Comparison of ENCODE assay signal across 7 mouse cellular contexts in genomic region chr1:135548750-135549149, GRCm38 (mm10). TPM values are rescaled to one million over a fixed set of nuclear protein-coding genes. Genes with fewer than 3 reads are reported as not detected.
DNase-seq lines count a peak whose midpoint lies in the region; ATAC-seq and TF ChIP-seq lines count a peak whose summit lies in the region.

No protein-coding gene starts in this region.

- 25% methylated on average over 9 of the region's 9 CpGs for WGBS in hindbrain, postnatal 0 days
- 50% methylated on average over 9 of the region's 9 CpGs for WGBS in limb, embryonic 15.5 days
- 49% methylated on average over 9 of the region's 9 CpGs for WGBS in stomach, embryonic 16.5 days

- peak; percentile 32 for TF ChIP-seq CTCF in hindbrain, postnatal 0 days (IDR thresholded peaks at IDR 0.05; ENCODE audit: low read depth)

- H3K36me3 ChIP-seq in hindbrain, postnatal 0 days (ENCODE audit: insufficient read depth, low read length): no peaks in the 10 kb centered on the region
- H3K36me3 ChIP-seq in limb, embryonic 15.5 days: no peaks in the 10 kb centered on the region
- no peaks in the 10 kb centered on the region for H3K36me3 ChIP-seq in stomach, embryonic 16.5 days (ENCODE audit: control insufficient read depth, insufficient read depth, low read length)

- peaks cover 33% of the 10 kb centered on the region for H3K4me1 ChIP-seq in hindbrain, postnatal 0 days (ENCODE audit: insufficient read depth, low read length)
- H3K4me1 ChIP-seq in limb, embryonic 15.5 days: peaks cover 37% of the 10 kb centered on the region
- H3K4me1 ChIP-seq in stomach, embryonic 16.5 days (ENCODE audit: control insufficient read depth, insufficient read depth, low read length): peaks cover 15% of the 10 kb centered on the region; the same call in 1 of the 2 replicates

- peak; percentile 47 to 56 for DNase-seq in adrenal gland, adult 18-20 months (ENCODE audit: low spot score in 2 of 2)
- peak; percentile 16 for DNase-seq in cerebellum, adult 11 months
- peak; percentile 85 for DNase-seq in gastrocnemius, postnatal 25 days
- peak; percentile 82 for DNase-seq in hindbrain, postnatal 0 days (ENCODE audit: low spot score)
- DNase-seq in frontal cortex, postnatal 14 days (ENCODE audit: low spot score in 2 of 2): no peak

- H3K4me2 ChIP-seq in hindbrain, postnatal 0 days (ENCODE audit: low read depth, low read length): no peak overlapping the region
- no peak overlapping the region for H3K4me2 ChIP-seq in limb, embryonic 15.5 days
- no peak overlapping the region for H3K4me2 ChIP-seq in stomach, embryonic 16.5 days (ENCODE audit: low read depth, low read length)

- H3K27me3 ChIP-seq in hindbrain, postnatal 0 days (ENCODE audit: insufficient read depth, low read length): no peaks in the 10 kb centered on the region
- no peaks in the 10 kb centered on the region for H3K27me3 ChIP-seq in limb, embryonic 15.5 days
- no peaks in the 10 kb centered on the region for H3K27me3 ChIP-seq in stomach, embryonic 16.5 days (ENCODE audit: control insufficient read depth, insufficient read depth, low read length)

- no peaks in the 10 kb centered on the region for H3K9me3 ChIP-seq in hindbrain, postnatal 0 days (ENCODE audit: low read length)
- no peaks in the 10 kb centered on the region for H3K9me3 ChIP-seq in limb, embryonic 15.5 days
- no peaks in the 10 kb centered on the region for H3K9me3 ChIP-seq in stomach, embryonic 16.5 days (replicated peaks; ENCODE audit: control insufficient read depth, low read length)

- H3K27ac ChIP-seq in hindbrain, postnatal 0 days: peak overlapping the region; percentile 59
- H3K27ac ChIP-seq in limb, embryonic 15.5 days: peak overlapping the region; percentile 22; the same call in 1 of the 2 replicates
- H3K27ac ChIP-seq in stomach, embryonic 16.5 days (ENCODE audit: low read length): peak overlapping the region; percentile 2; the same call in 1 of the 2 replicates

- no peak overlapping the region; the same call in 1 of the 2 replicates for H3K9ac ChIP-seq in hindbrain, postnatal 0 days (replicated peaks; ENCODE audit: low read length)
- H3K9ac ChIP-seq in limb, embryonic 15.5 days: no peak overlapping the region
- H3K9ac ChIP-seq in stomach, embryonic 16.5 days (ENCODE audit: low read length): no peak overlapping the region

- no peak overlapping the region for H3K4me3 ChIP-seq in hindbrain, postnatal 0 days (ENCODE audit: low read length)
- H3K4me3 ChIP-seq in limb, embryonic 15.5 days: no peak overlapping the region
- no peak overlapping the region for H3K4me3 ChIP-seq in stomach, embryonic 16.5 days (replicated peaks; ENCODE audit: low read length)

- ATAC-seq in hindbrain, postnatal 0 days: peak; percentile 55
- ATAC-seq in limb, embryonic 15.5 days (ENCODE audit: insufficient number of reproducible peaks, low FRiP score, low TSS enrichment, low read depth): 0 out of 2 replicates have a peak, but pooled peaks have one; percentile 33
- ATAC-seq in stomach, embryonic 16.5 days (ENCODE audit: insufficient read depth, low FRiP score): peak; percentile 48; the same call in 1 of the 2 replicates

RNA-seq across cellular contexts. Expression of gene Nav1, which starts 58.3 kb away (rescaled TPM):
- 10 to 100 TPM; 11.2 to 15.3 TPM for total RNA-seq in adrenal gland, adult 18-20 months (2021)
- 10 to 100 TPM in 1 of 2 experiments, 1 to 10 TPM in 1; 7.9 to 11.1 TPM for total RNA-seq in gastrocnemius, postnatal 25 days (2021)
- total RNA-seq in hindbrain, postnatal 0 days (2014; rRNA removed): 90.0 and 106 TPM in 2 replicates
- polyA plus RNA-seq in hindbrain, postnatal 0 days (2015; fragmentation: Nextera tagmentation; extraction: Ambion mirVana): 38.6 and 39.9 TPM in 2 replicates
- 10.4 and 10.6 TPM in 2 replicates for polyA plus RNA-seq in limb, embryonic 15.5 days (2015; fragmentation: Nextera tagmentation; extraction: Ambion mirVana)
- polyA plus RNA-seq in stomach, embryonic 16.5 days (2015; fragmentation: Nextera tagmentation; extraction: Ambion mirVana): 11.2 and 12.9 TPM in 2 replicates

Comparison
In these comparisons a context has a peak if more than half of its experiments do, and no peak if none do; other contexts are left out.
1. DNase-seq: peak in adrenal gland, adult 18-20 months (2 of 2), cerebellum, adult 11 months (single experiment), gastrocnemius, postnatal 25 days (single experiment) and hindbrain, postnatal 0 days (single experiment); none in frontal cortex, postnatal 14 days (0 of 2).
2. H3K27ac ChIP-seq: peak in every context shown above with its lines; median percentile 59 in hindbrain, postnatal 0 days; 22 in limb, embryonic 15.5 days; 2 in stomach, embryonic 16.5 days.
3. Peak in every context shown above with its lines, with median percentiles within 50 percentile points of each other: ATAC-seq.